Comparison of ENCODE assay signal across 17 mouse cellular contexts in the genomic region with DNA sequence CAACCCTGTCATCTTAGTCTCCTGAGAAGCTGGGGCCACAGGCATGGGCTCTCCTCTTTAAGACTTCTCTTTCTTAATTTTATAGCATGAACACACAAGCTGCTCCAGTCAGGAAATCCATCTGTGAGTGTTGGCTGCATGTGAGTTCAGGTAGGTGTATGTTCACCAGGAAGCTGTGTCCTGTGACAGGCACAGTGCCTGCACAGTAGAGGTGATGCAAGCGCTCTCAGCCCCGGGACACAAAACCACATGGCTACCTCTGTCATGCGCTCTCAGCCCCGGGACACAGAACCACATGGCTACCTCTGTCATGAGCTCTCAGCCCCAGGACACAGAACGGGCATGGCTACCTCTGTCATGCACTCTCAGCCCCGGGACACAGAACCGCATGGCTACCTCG.
"Had no signal": no experiment of that assay in that cellular context is flagged by ENCODE, and none has a peak within 500 bp of the region (broad histone marks: within the 10 kb centered on the region; RNA-seq: fewer than 3 reads in every experiment).

No protein-coding gene starts in this region.

- DNase-seq: gastrocnemius, adult 2 months; gastrocnemius, postnatal 10 days; gastrocnemius, postnatal 25 days; heart, adult 2 months; heart, postnatal 14 days; heart, postnatal 4 days; kidney, adult 18-20 months; kidney, adult 9 months; kidney, postnatal 14 days; kidney, postnatal 36 days; layer of hippocampus, adult 9-11 months; liver had no signal

- ATAC-seq: hindbrain, embryonic 16.5 days; inflammation-experienced regulatory T-cells, adult 6 months; intestine, embryonic 15.5 days; intestine, postnatal 0 days; liver, embryonic 12.5 days had no signal
